Mouse (Mus musculus): Measurements from ENCODE around the gene Psmc6. TPM values are rescaled to one million over a fixed set of nuclear protein-coding genes. Genes with fewer than 3 reads are reported as not detected.

Gene Psmc6
- 178 and 191 TPM in 2 replicates for polyA plus RNA-seq (2014; fragmentation: Nextera tagmentation; extraction: Ambion mirVana)

DNA sequence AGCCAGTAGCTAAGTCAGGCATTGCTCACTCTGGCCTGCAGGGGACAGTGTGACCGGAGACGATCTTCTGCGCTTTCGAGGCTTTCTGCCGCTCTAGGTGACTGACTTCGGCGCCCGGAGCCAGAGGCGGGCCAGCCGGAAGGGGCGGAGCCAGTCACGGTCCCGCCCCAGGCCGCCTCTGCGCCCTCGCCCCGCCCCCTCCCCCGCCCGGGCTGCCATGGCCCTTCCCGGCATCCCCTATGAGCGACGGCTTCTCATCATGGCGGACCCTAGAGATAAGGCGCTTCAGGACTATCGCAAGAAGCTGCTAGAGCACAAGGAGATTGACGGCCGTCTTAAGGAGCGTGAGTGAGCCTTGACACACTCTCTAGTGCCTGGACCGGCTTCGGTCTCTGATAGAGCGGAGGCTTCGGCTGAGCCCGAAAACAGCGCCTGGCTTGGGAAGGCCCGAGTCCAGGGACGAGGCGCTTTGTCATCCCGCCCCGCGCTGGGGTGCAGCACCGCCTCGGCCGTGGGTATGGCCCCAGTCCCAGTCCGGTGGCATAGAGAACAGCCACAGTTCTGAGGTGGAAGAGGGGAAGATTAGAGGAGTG is at the start of gene Psmc6:
Psmc6 (plus strand) TSS at position 200 of the 593 bp plus-strand sequence.
- H3K27me3 ChIP-seq (replicated peaks; ENCODE audit: control insufficient read depth, insufficient read depth, low read length): no peaks in the 10 kb centered on the region
- no peaks in the 10 kb centered on the region for H3K9me3 ChIP-seq (ENCODE audit: control insufficient read depth, low read length)
- under 1% methylated on average over 44 of the region's 44 CpGs for WGBS
- ATAC-seq (replicated peaks; ENCODE audit: low FRiP score): peak; percentile 96
- peaks cover 13% of the 10 kb centered on the region; the same call in 1 of the 2 replicates for H3K36me3 ChIP-seq (ENCODE audit: control insufficient read depth, insufficient read depth, low read length)
- peak within 1 kb of the TSS; percentile 96 for H3K9ac ChIP-seq (ENCODE audit: low read depth, low read length)
- 0 out of 2 replicates have a peak, but pooled peaks cover 9% of the 10 kb centered on the region for H3K4me1 ChIP-seq (replicated peaks; ENCODE audit: control insufficient read depth, insufficient read depth, low read length)
- DNase-seq (ENCODE audit: low spot score): peak; percentile 92
- peak within 1 kb of the TSS; percentile 92 for H3K27ac ChIP-seq (ENCODE audit: low read depth, low read length)
- peak within 1 kb of the TSS; percentile 93 for H3K4me3 ChIP-seq (ENCODE audit: low read depth, low read length)
- peak within 1 kb of the TSS; percentile 71 for H3K4me2 ChIP-seq

DNA sequence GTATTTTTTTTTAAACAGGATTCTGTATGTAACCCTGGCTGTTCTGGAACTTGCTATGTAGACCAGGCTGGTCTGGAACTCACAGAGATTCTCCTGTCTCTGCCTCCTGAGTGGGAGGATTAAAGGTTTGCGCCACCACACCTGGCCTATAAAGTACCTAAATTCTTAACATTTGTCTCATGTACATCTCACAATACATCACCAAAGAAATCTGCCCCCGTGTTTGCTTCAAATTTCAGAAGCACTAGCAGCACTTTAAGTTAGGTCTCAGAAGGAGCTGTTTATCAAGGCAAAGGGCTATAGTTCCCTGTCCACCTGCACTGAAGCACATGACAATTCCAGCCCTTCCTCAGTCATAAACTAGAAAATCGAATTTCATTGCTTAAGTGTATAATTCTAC is 47.5 kb upstream of the Psmc6 start:
- no peaks in the 10 kb centered on the region for H3K4me1 ChIP-seq (replicated peaks; ENCODE audit: control insufficient read depth, insufficient read depth, low read length)
- H3K4me3 ChIP-seq (ENCODE audit: low read depth, low read length): no peak overlapping the region
- no peak for ATAC-seq (replicated peaks; ENCODE audit: low FRiP score)
- no peak for DNase-seq (ENCODE audit: low spot score)
- H3K9me3 ChIP-seq (ENCODE audit: control insufficient read depth, low read length): no peaks in the 10 kb centered on the region
- H3K4me2 ChIP-seq: no peak overlapping the region
- 82% methylated on average over 3 of the region's 3 CpGs for WGBS
- no peak overlapping the region for H3K9ac ChIP-seq (ENCODE audit: low read depth, low read length)
- 0 out of 2 replicates have a peak, but pooled peaks cover 3% of the 10 kb centered on the region for H3K36me3 ChIP-seq (ENCODE audit: control insufficient read depth, insufficient read depth, low read length)
- H3K27ac ChIP-seq (ENCODE audit: low read depth, low read length): no peak overlapping the region
- H3K27me3 ChIP-seq (replicated peaks; ENCODE audit: control insufficient read depth, insufficient read depth, low read length): no peaks in the 10 kb centered on the region

DNA sequence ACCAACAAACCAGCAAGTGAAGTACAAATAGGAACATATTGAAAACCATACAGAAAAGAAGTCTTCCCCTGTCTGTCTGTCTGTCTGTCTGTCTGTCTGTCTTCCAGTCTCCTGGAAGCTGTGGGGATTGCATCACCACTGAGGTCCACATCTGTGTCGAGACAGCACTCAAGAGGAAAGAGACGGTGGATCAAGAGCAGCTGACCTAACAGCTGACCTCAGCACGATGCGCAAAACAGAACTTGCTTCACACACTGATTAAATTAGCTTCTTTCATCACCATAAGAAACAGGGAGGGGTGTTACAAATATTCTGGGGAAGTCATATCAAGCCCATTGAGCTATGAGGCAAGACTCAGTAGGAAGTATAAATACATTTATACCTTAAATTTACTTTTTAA is 38.0 kb upstream of the Psmc6 start:
- no peaks in the 10 kb centered on the region for H3K9me3 ChIP-seq (ENCODE audit: control insufficient read depth, low read length)
- no peak overlapping the region for H3K4me2 ChIP-seq
- no peak overlapping the region for H3K9ac ChIP-seq (ENCODE audit: low read depth, low read length)
- DNase-seq (ENCODE audit: low spot score): no peak
- peaks cover 13% of the 10 kb centered on the region; the same call in 1 of the 2 replicates for H3K36me3 ChIP-seq (ENCODE audit: control insufficient read depth, insufficient read depth, low read length)
- no peak overlapping the region for H3K27ac ChIP-seq (ENCODE audit: low read depth, low read length)
- WGBS: 81% methylated on average over 4 of the region's 4 CpGs
- H3K27me3 ChIP-seq (replicated peaks; ENCODE audit: control insufficient read depth, insufficient read depth, low read length): no peaks in the 10 kb centered on the region
- H3K4me3 ChIP-seq (ENCODE audit: low read depth, low read length): no peak overlapping the region
- no peaks in the 10 kb centered on the region for H3K4me1 ChIP-seq (replicated peaks; ENCODE audit: control insufficient read depth, insufficient read depth, low read length)
- no peak for ATAC-seq (replicated peaks; ENCODE audit: low FRiP score)

DNA sequence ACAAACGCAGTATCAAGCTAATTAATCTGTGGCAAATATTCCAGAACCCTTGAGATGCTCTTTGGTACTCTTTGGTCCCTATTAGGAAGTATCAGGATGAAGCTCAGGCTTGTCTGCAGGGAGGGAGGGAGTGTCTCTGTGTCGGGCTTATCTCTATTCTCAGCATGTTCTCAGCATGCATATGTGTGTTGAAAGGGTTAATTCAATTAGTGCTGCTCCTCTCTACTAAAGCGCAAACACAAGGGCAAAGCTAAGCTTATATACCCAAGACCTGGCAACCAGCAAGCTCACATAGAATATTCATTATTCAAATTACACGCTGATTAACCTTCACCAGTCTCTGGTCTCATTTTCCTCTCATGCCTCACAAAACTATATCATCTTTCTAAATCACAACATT is 25.6 kb upstream of the Psmc6 start:
- H3K9me3 ChIP-seq (ENCODE audit: control insufficient read depth, low read length): no peaks in the 10 kb centered on the region
- peaks cover 11% of the 10 kb centered on the region for H3K36me3 ChIP-seq (ENCODE audit: control insufficient read depth, insufficient read depth, low read length)
- no peak overlapping the region for H3K4me3 ChIP-seq (ENCODE audit: low read depth, low read length)
- no peak overlapping the region for H3K27ac ChIP-seq (ENCODE audit: low read depth, low read length)
- 65% methylated on average over 4 of the region's 4 CpGs for WGBS
- DNase-seq (ENCODE audit: low spot score): no peak
- no peak overlapping the region for H3K4me2 ChIP-seq
- H3K4me1 ChIP-seq (replicated peaks; ENCODE audit: control insufficient read depth, insufficient read depth, low read length): peaks cover 4% of the 10 kb centered on the region; the same call in 1 of the 2 replicates
- no peak for ATAC-seq (replicated peaks; ENCODE audit: low FRiP score)
- no peaks in the 10 kb centered on the region for H3K27me3 ChIP-seq (replicated peaks; ENCODE audit: control insufficient read depth, insufficient read depth, low read length)
- H3K9ac ChIP-seq (ENCODE audit: low read depth, low read length): no peak overlapping the region

DNA sequence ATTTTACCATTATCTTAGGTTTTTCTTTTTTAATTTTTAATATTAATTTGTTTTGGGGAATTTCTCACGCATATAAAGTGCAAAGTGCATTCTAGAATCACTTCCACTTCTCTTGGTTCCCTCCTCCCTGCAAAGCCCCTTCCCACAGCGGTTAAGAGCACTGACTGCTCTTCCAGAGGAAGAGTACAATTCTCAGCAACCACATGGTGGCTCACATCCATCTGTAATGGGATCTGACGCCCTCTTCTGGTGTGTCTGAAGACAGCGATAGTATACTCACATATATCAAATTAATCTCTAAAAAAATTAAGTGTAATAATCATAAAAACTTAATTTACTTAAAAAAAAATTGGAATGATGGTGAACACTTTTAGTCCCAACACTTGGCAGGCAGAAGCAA is 25.2 kb upstream of the Psmc6 start:
- ATAC-seq (replicated peaks; ENCODE audit: low FRiP score): no peak
- Histone ChIP-seq H3K36me3 (ENCODE audit: control insufficient read depth, insufficient read depth, low read length) (peaks cover 11% of the 10 kb centered on the region), H3K4me3 (ENCODE audit: low read depth, low read length) (no peak overlapping the region), H3K4me1 (replicated peaks; ENCODE audit: control insufficient read depth, insufficient read depth, low read length) (peaks cover 4% of the 10 kb centered on the region; the same call in 1 of the 2 replicates), H3K27ac (ENCODE audit: low read depth, low read length) (no peak overlapping the region), H3K4me2 (no peak overlapping the region), H3K27me3 (replicated peaks; ENCODE audit: control insufficient read depth, insufficient read depth, low read length) (no peaks in the 10 kb centered on the region), H3K9ac (ENCODE audit: low read depth, low read length) (no peak overlapping the region), H3K9me3 (ENCODE audit: control insufficient read depth, low read length) (no peaks in the 10 kb centered on the region)
- WGBS: 74% methylated on average over 4 of the region's 4 CpGs
- DNase-seq (ENCODE audit: low spot score): no peak

DNA sequence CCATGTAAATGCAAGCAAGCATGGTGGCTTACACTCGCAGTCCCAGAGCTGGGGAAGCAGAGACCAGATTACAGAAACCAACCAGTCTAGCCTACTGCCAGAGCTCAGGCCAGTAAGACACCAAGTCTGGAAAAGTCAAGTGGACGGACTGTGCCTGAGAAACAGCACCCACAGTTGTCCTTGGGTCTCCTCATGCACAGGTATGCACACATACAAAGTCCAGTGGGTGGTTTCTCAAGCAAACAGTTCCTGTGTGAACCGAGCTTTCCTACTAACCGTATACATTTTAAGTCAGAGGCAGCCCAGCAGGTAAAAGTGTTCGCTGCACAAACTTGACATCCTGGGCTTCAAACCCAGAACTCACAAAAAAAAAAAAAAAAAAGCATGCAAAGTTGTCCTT is 23.7 kb upstream of the Psmc6 start:
- peaks cover 4% of the 10 kb centered on the region; the same call in 1 of the 2 replicates for H3K4me1 ChIP-seq (replicated peaks; ENCODE audit: control insufficient read depth, insufficient read depth, low read length)
- H3K4me2 ChIP-seq: no peak overlapping the region
- H3K36me3 ChIP-seq (ENCODE audit: control insufficient read depth, insufficient read depth, low read length): peaks cover 7% of the 10 kb centered on the region
- no peaks in the 10 kb centered on the region for H3K27me3 ChIP-seq (replicated peaks; ENCODE audit: control insufficient read depth, insufficient read depth, low read length)
- no peaks in the 10 kb centered on the region for H3K9me3 ChIP-seq (ENCODE audit: control insufficient read depth, low read length)
- DNase-seq (ENCODE audit: low spot score) (no peak), ATAC-seq (replicated peaks; ENCODE audit: low FRiP score) (no peak)
- 87% methylated on average over 5 of the region's 5 CpGs for WGBS
- no peak overlapping the region for H3K4me3 ChIP-seq (ENCODE audit: low read depth, low read length)
- H3K9ac ChIP-seq (ENCODE audit: low read depth, low read length): no peak overlapping the region
- H3K27ac ChIP-seq (ENCODE audit: low read depth, low read length): no peak overlapping the region

DNA sequence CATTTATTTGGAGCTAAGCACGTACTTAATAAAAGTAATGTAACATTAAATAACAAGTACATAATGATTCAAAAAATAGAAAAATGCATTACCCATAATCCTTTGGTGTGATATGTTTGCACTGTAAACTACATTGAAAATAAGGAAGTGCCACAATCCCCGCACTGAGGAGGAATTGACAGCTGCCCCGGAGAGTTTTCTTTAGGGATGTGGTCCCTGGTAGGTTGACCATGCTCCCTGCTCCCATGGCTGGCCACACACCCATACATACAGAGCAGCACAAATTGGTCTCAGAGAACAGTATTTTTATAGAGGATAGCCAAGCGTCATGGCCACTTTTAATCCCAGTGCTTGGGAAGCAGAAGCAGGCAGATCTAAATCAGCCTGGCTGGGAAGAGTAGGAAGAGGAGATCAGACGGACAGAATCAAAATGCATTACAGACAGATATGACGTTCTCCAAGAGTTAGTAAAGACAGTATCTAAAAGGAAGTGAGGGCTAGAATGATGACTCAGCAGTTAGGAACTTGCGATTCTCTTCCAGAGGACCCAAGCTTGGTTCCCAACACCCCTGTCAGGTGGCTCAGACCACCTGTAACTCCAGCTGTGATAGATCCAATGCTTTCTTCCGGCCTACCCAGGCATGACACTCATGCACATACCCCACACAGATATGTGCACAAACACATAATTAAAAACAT is 21.8 kb upstream of the Psmc6 start:
- no peaks in the 10 kb centered on the region for H3K9me3 ChIP-seq (ENCODE audit: control insufficient read depth, low read length)
- no peak overlapping the region for H3K4me2 ChIP-seq
- peaks cover 4% of the 10 kb centered on the region; the same call in 1 of the 2 replicates for H3K4me1 ChIP-seq (replicated peaks; ENCODE audit: control insufficient read depth, insufficient read depth, low read length)
- H3K27ac ChIP-seq (ENCODE audit: low read depth, low read length): no peak overlapping the region
- H3K4me3 ChIP-seq (ENCODE audit: low read depth, low read length): no peak overlapping the region
- no peaks in the 10 kb centered on the region; the same call in 1 of the 2 replicates for H3K36me3 ChIP-seq (ENCODE audit: control insufficient read depth, insufficient read depth, low read length)
- H3K9ac ChIP-seq (ENCODE audit: low read depth, low read length): no peak overlapping the region
- ATAC-seq (replicated peaks; ENCODE audit: low FRiP score): no peak
- 71% methylated on average over 8 of the region's 8 CpGs for WGBS
- H3K27me3 ChIP-seq (replicated peaks; ENCODE audit: control insufficient read depth, insufficient read depth, low read length): no peaks in the 10 kb centered on the region
- no peak for DNase-seq (ENCODE audit: low spot score)

DNA sequence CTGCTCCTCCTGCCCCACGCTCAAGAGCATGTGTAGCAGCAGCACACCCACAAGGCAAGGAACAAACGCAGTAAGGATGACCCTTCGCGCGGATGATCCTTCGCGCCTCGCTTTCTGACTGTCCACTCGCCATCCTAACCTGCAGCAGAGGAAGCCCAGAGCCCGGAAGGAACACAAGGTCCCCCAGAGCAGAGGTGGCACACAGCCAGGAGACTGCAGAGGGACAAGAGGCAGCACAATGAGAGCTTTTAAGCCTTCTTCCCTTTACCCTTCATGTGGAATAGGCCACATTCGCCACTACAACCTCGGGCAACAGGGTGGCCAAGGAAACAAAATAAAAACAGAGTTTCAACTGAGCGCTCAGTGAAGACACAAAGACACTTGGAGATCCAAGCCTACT is 19.9 kb upstream of the Psmc6 start:
- Histone ChIP-seq H3K36me3 (ENCODE audit: control insufficient read depth, insufficient read depth, low read length) (no peaks in the 10 kb centered on the region; the same call in 1 of the 2 replicates), H3K4me3 (ENCODE audit: low read depth, low read length) (no peak overlapping the region), H3K27me3 (replicated peaks; ENCODE audit: control insufficient read depth, insufficient read depth, low read length) (no peaks in the 10 kb centered on the region), H3K4me1 (replicated peaks; ENCODE audit: control insufficient read depth, insufficient read depth, low read length) (peaks cover 4% of the 10 kb centered on the region), H3K27ac (ENCODE audit: low read depth, low read length) (no peak overlapping the region), H3K4me2 (no peak overlapping the region), H3K9ac (ENCODE audit: low read depth, low read length) (no peak overlapping the region), H3K9me3 (ENCODE audit: control insufficient read depth, low read length) (no peaks in the 10 kb centered on the region)
- no peak for ATAC-seq (replicated peaks; ENCODE audit: low FRiP score)
- DNase-seq (ENCODE audit: low spot score): no peak
- WGBS: 91% methylated on average over 13 of the region's 13 CpGs

DNA sequence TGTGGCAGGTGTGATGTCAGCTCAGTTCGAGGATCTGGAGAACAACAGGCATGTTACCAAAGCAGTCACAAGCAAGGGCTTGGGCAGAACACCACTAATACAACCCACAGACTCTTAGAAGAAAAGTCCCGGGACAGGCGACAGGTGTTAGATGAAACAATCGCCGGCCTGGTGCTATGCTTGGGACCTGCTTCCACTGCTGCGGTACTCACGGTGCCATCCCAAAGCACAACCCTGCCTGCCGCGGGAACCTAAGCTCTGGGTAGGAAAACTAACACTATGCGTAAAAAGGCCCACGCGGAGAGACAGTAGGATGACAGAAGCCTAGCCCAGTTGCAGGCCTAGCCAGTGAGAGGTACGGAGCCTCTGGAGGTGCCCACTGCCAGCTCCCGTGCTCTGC is 19.5 kb upstream of the Psmc6 start:
- H3K4me3 ChIP-seq (ENCODE audit: low read depth, low read length): no peak overlapping the region
- H3K4me2 ChIP-seq: no peak overlapping the region
- no peaks in the 10 kb centered on the region for H3K9me3 ChIP-seq (ENCODE audit: control insufficient read depth, low read length)
- ATAC-seq (replicated peaks; ENCODE audit: low FRiP score) (no peak), DNase-seq (ENCODE audit: low spot score) (no peak)
- peaks cover 4% of the 10 kb centered on the region for H3K4me1 ChIP-seq (replicated peaks; ENCODE audit: control insufficient read depth, insufficient read depth, low read length)
- no peaks in the 10 kb centered on the region for H3K27me3 ChIP-seq (replicated peaks; ENCODE audit: control insufficient read depth, insufficient read depth, low read length)
- H3K9ac ChIP-seq (ENCODE audit: low read depth, low read length): no peak overlapping the region
- whole genome bisulfite sequencing: 92% methylated on average over 14 of the region's 14 CpGs
- H3K27ac ChIP-seq (ENCODE audit: low read depth, low read length): no peak overlapping the region
- H3K36me3 ChIP-seq (ENCODE audit: control insufficient read depth, insufficient read depth, low read length): no peaks in the 10 kb centered on the region; the same call in 1 of the 2 replicates

All from liver, embryonic 11.5 days (tissue).